Mouse (Mus musculus): Measurements from ENCODE around the gene Mettl6.

DNA sequence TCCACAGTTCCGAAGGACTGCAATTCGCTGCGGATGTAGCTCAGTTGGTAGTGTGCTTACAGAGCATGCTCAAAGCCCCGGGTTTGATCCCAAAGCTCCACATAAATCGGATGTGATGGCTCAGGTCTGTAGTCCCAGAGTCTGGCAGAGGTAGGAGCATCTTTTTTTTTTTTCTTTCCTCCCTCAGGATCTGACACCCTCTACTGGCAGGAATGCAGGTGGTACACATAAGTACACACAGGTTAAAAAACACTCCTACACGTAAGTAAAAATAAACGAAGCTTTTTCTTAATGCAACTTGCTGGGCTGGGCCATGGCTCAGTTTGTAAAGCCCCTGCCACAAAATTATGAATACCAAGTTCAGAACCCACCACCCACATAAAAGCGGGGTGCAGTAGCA, 30.7 kb downstream of the Mettl6 start:
- TF ChIP-seq POLR2A (IDR thresholded peaks at IDR 0.05; ENCODE audit: control insufficient read depth, low read depth, low read length): no peak
- TF ChIP-seq CTCF (IDR thresholded peaks at IDR 0.05; ENCODE audit: control insufficient read depth, insufficient read depth, insufficient replicate concordance, low read depth, low read length): no peak

Measured in testis, adult 2 months (tissue).